Mouse (Mus musculus): ENCODE results near the gene Siah1b.

DNA sequence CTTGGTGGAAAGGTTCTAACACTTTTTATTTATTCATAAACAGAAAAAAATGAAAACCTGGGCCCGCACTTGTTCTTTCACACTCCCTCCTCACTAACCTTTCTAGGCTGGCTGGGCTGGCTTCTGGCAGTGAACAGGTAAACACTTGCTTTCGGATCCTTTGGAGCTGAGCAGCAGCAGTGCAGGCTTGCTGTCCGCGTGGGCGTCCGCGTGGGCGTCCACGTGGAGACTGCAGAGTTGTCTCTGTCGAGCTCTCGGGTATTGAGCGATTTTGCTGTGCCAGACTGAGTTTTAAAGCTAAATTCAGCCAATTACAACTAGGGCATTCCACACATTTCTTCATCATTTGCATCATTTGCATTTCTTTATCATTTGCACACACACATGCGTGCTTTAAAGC, 34.2 kb downstream of the Siah1b start:
- TF ChIP-seq CTCF (IDR thresholded peaks at IDR 0.05; ENCODE audit: low read depth) (no peak), EP300 (IDR thresholded peaks at IDR 0.05; ENCODE audit: low read depth) (no peak)

Measured in heart, postnatal 0 days (tissue).